Mouse (Mus musculus): ENCODE measurements around the gene Itgb6. TPM values are rescaled to one million over a fixed set of nuclear protein-coding genes. Genes with fewer than 3 reads are reported as not detected.

Gene Itgb6
- polyA plus RNA-seq, 1 experiment: not detected

GRCm38 (mm10) chr2:60600863-60601262 lies 121.6 kb downstream of the Itgb6 start:
- Histone ChIP-seq H3K4me3 (ENCODE audit: extremely low read depth, insufficient read depth, insufficient read length) (no peak overlapping the region), H3K4me1 (ENCODE audit: control insufficient read depth, insufficient read depth, insufficient read length) (no peaks in the 10 kb centered on the region), H3K27me3 (ENCODE audit: control insufficient read depth, insufficient read depth, low read length) (no peaks in the 10 kb centered on the region), H3K36me3 (ENCODE audit: control insufficient read depth, insufficient read depth, low read length) (no peaks in the 10 kb centered on the region), H3K27ac (ENCODE audit: insufficient read depth, low read length) (no peak overlapping the region)
- WGBS: 84% methylated on average over 2 of the region's 2 CpGs
- no peak for DNase-seq (ENCODE audit: low read depth in 1 of 2, low spot score in 2 of 2)
- TF ChIP-seq CTCF (IDR thresholded peaks at IDR 0.05; ENCODE audit: extremely low read depth, insufficient read depth, insufficient read length, insufficient replicate concordance) (no peak), POLR2A (IDR thresholded peaks at IDR 0.05; ENCODE audit: low read depth, low read length) (no peak)

- Histone ChIP-seq H3K27ac (ENCODE audit: insufficient read depth, low read length) (no peak overlapping the region), H3K4me3 (ENCODE audit: extremely low read depth, insufficient read depth, insufficient read length) (no peak overlapping the region), H3K4me1 (ENCODE audit: control insufficient read depth, insufficient read depth, insufficient read length) (no peaks in the 10 kb centered on the region), H3K36me3 (ENCODE audit: control insufficient read depth, insufficient read depth, low read length) (no peaks in the 10 kb centered on the region), H3K27me3 (ENCODE audit: control insufficient read depth, insufficient read depth, low read length) (no peaks in the 10 kb centered on the region)
- DNase-seq (ENCODE audit: low read depth in 1 of 2, low spot score in 2 of 2): no peak
- 81% methylated on average over 4 of the region's 4 CpGs for WGBS
- TF ChIP-seq POLR2A (IDR thresholded peaks at IDR 0.05; ENCODE audit: low read depth, low read length): no peak
- no peak for TF ChIP-seq CTCF (IDR thresholded peaks at IDR 0.05; ENCODE audit: extremely low read depth, insufficient read depth, insufficient read length, insufficient replicate concordance)
These were observed 139.0 kb downstream of the Itgb6 start for GRCm38 (mm10) chr2:60583416-60583815.

GRCm38 (mm10) chr2:60554561-60554960 lies 167.9 kb downstream of the Itgb6 start:
- Histone ChIP-seq H3K4me1 (ENCODE audit: control insufficient read depth, insufficient read depth, insufficient read length) (no peaks in the 10 kb centered on the region; the same call in 1 of the 2 replicates), H3K27me3 (ENCODE audit: control insufficient read depth, insufficient read depth, low read length) (no peaks in the 10 kb centered on the region), H3K27ac (ENCODE audit: insufficient read depth, low read length) (no peak overlapping the region), H3K36me3 (ENCODE audit: control insufficient read depth, insufficient read depth, low read length) (no peaks in the 10 kb centered on the region), H3K4me3 (ENCODE audit: extremely low read depth, insufficient read depth, insufficient read length) (no peak overlapping the region)
- no peak for TF ChIP-seq POLR2A (IDR thresholded peaks at IDR 0.05; ENCODE audit: low read depth, low read length)
- TF ChIP-seq CTCF (IDR thresholded peaks at IDR 0.05; ENCODE audit: extremely low read depth, insufficient read depth, insufficient read length, insufficient replicate concordance): no peak
- no peak for DNase-seq (ENCODE audit: low read depth in 1 of 2, low spot score in 2 of 2)
- WGBS: 52% methylated on average over 4 of the region's 4 CpGs

- WGBS: 25% methylated on average over 33 of the region's 33 CpGs
- no peaks in the 10 kb centered on the region; the same call in 1 of the 2 replicates for H3K4me1 ChIP-seq (ENCODE audit: control insufficient read depth, insufficient read depth, insufficient read length)
- TF ChIP-seq POLR2A (IDR thresholded peaks at IDR 0.05; ENCODE audit: low read depth, low read length): no peak
- no peak for TF ChIP-seq CTCF (IDR thresholded peaks at IDR 0.05; ENCODE audit: extremely low read depth, insufficient read depth, insufficient read length, insufficient replicate concordance)
- H3K4me3 ChIP-seq (ENCODE audit: extremely low read depth, insufficient read depth, insufficient read length): peak within 1 kb of the TSS; percentile 29; the same call in 1 of the 2 replicates
- no peaks in the 10 kb centered on the region for H3K36me3 ChIP-seq (ENCODE audit: control insufficient read depth, insufficient read depth, low read length)
- H3K27me3 ChIP-seq (ENCODE audit: control insufficient read depth, insufficient read depth, low read length): no peaks in the 10 kb centered on the region
- no peak for DNase-seq (ENCODE audit: low read depth in 1 of 2, low spot score in 2 of 2)
- no peak within 1 kb of the TSS for H3K27ac ChIP-seq (ENCODE audit: insufficient read depth, low read length)
These were observed 169.4 kb downstream of the Itgb6 start, which contains the start of gene Pla2r1 for GRCm38 (mm10) chr2:60552902-60553682. Pla2r1 (minus strand) TSS chr2:60553308.

- 77% methylated on average over 21 of the region's 21 CpGs for WGBS
- Histone ChIP-seq H3K4me1 (ENCODE audit: control insufficient read depth, insufficient read depth, insufficient read length) (no peaks in the 10 kb centered on the region; the same call in 1 of the 2 replicates), H3K27me3 (ENCODE audit: control insufficient read depth, insufficient read depth, low read length) (no peaks in the 10 kb centered on the region), H3K36me3 (ENCODE audit: control insufficient read depth, insufficient read depth, low read length) (no peaks in the 10 kb centered on the region), H3K4me3 (ENCODE audit: extremely low read depth, insufficient read depth, insufficient read length) (no peak overlapping the region; the same call in 1 of the 2 replicates), H3K27ac (ENCODE audit: insufficient read depth, low read length) (no peak overlapping the region)
- TF ChIP-seq CTCF (IDR thresholded peaks at IDR 0.05; ENCODE audit: extremely low read depth, insufficient read depth, insufficient read length, insufficient replicate concordance): no peak
- TF ChIP-seq POLR2A (IDR thresholded peaks at IDR 0.05; ENCODE audit: low read depth, low read length): no peak
- DNase-seq (ENCODE audit: low read depth in 1 of 2, low spot score in 2 of 2): no peak
These were observed 170.1 kb downstream of the Itgb6 start for GRCm38 (mm10) chr2:60552177-60552901.

GRCm38 (mm10) chr2:60551673-60552072 lies 170.8 kb downstream of the Itgb6 start:
- Histone ChIP-seq H3K4me1 (ENCODE audit: control insufficient read depth, insufficient read depth, insufficient read length) (no peaks in the 10 kb centered on the region; the same call in 1 of the 2 replicates), H3K36me3 (ENCODE audit: control insufficient read depth, insufficient read depth, low read length) (no peaks in the 10 kb centered on the region), H3K4me3 (ENCODE audit: extremely low read depth, insufficient read depth, insufficient read length) (no peak overlapping the region), H3K27me3 (ENCODE audit: control insufficient read depth, insufficient read depth, low read length) (no peaks in the 10 kb centered on the region), H3K27ac (ENCODE audit: insufficient read depth, low read length) (no peak overlapping the region)
- no peak for DNase-seq (ENCODE audit: low read depth in 1 of 2, low spot score in 2 of 2)
- TF ChIP-seq CTCF (IDR thresholded peaks at IDR 0.05; ENCODE audit: extremely low read depth, insufficient read depth, insufficient read length, insufficient replicate concordance) (no peak), POLR2A (IDR thresholded peaks at IDR 0.05; ENCODE audit: low read depth, low read length) (no peak)
- WGBS: 80% methylated on average over 2 of the region's 2 CpGs

Data from spleen, adult 2 months (tissue).